Mouse (Mus musculus): ENCODE results near the gene Rpl3l. TPM values are rescaled to one million over a fixed set of nuclear protein-coding genes. Genes with fewer than 3 reads are reported as not detected.

Rpl3l gene
- polyA plus RNA-seq, 1 experiment from 2014 or later: 0.26 TPM

Other genes with a start within 250 kb of the Rpl3l start
- gene Mlst8, start 248.7 kb upstream of the Rpl3l start, polyA plus RNA-seq (2014; fragmentation: Nextera tagmentation; extraction: Ambion mirVana): 39.7 and 46.2 TPM in 2 replicates
- gene Caskin1, start 239.2 kb upstream of the Rpl3l start, polyA plus RNA-seq (2014; fragmentation: Nextera tagmentation; extraction: Ambion mirVana): 2.7 and 3.8 TPM in 2 replicates
- gene Traf7, start 199.9 kb upstream of the Rpl3l start, polyA plus RNA-seq (2014; fragmentation: Nextera tagmentation; extraction: Ambion mirVana): 87.6 and 97.3 TPM in 2 replicates
- gene Rab26, start 193.6 kb upstream of the Rpl3l start, polyA plus RNA-seq (2014; fragmentation: Nextera tagmentation; extraction: Ambion mirVana): 3.0 and 3.2 TPM in 2 replicates
- gene Pkd1, start 178.0 kb upstream of the Rpl3l start, polyA plus RNA-seq (2014; fragmentation: Nextera tagmentation; extraction: Ambion mirVana): 27.3 and 35.9 TPM in 2 replicates
- 57.1 and 57.7 TPM in 2 replicates for gene Tsc2, start 95.2 kb upstream of the Rpl3l start, polyA plus RNA-seq (2014; fragmentation: Nextera tagmentation; extraction: Ambion mirVana)
- 18.1 and 19.6 TPM in 2 replicates for gene Nthl1, start 95.1 kb upstream of the Rpl3l start, polyA plus RNA-seq (2014; fragmentation: Nextera tagmentation; extraction: Ambion mirVana)
- gene Slc9a3r2, start 77.5 kb upstream of the Rpl3l start, polyA plus RNA-seq (2014; fragmentation: Nextera tagmentation; extraction: Ambion mirVana): 44.9 and 47.7 TPM in 2 replicates
- gene Npw, start 69.4 kb upstream of the Rpl3l start, polyA plus RNA-seq (2014; fragmentation: Nextera tagmentation; extraction: Ambion mirVana): 0.42 and 0.90 TPM in 2 replicates
- gene Zfp598, start 58.1 kb upstream of the Rpl3l start, polyA plus RNA-seq (2014; fragmentation: Nextera tagmentation; extraction: Ambion mirVana): 24.8 and 26.5 TPM in 2 replicates
- gene Syngr3, start 37.9 kb upstream of the Rpl3l start, polyA plus RNA-seq (2014; fragmentation: Nextera tagmentation; extraction: Ambion mirVana): 5.6 and 6.3 TPM in 2 replicates
- gene Gfer, start 31.7 kb upstream of the Rpl3l start, polyA plus RNA-seq (2014; fragmentation: Nextera tagmentation; extraction: Ambion mirVana): 38.5 and 40.8 TPM in 2 replicates
- 3.2 and 3.8 TPM in 2 replicates for gene Noxo1, start 31.6 kb upstream of the Rpl3l start, polyA plus RNA-seq (2014; fragmentation: Nextera tagmentation; extraction: Ambion mirVana)
- gene Tbl3, start 20.2 kb upstream of the Rpl3l start, polyA plus RNA-seq (2014; fragmentation: Nextera tagmentation; extraction: Ambion mirVana): 67.8 and 72.1 TPM in 2 replicates
- gene Rnf151, start 9.8 kb upstream of the Rpl3l start, polyA plus RNA-seq (2014; fragmentation: Nextera tagmentation; extraction: Ambion mirVana): not detected in 2 replicates
- gene Rps2, start 9.7 kb upstream of the Rpl3l start, polyA plus RNA-seq (2014; fragmentation: Nextera tagmentation; extraction: Ambion mirVana): 1,483 and 1,587 TPM in 2 replicates
- 226 and 259 TPM in 2 replicates for gene Ndufb10, start 3.3 kb upstream of the Rpl3l start, polyA plus RNA-seq (2014; fragmentation: Nextera tagmentation; extraction: Ambion mirVana)
- gene Msrb1, start 8.8 kb downstream of the Rpl3l start, polyA plus RNA-seq (2014; fragmentation: Nextera tagmentation; extraction: Ambion mirVana): 40.3 and 41.3 TPM in 2 replicates
- gene Hs3st6, start 25.2 kb downstream of the Rpl3l start, polyA plus RNA-seq (2014; fragmentation: Nextera tagmentation; extraction: Ambion mirVana): 1.1 and 1.5 TPM in 2 replicates
- gene Meiob, start 76.5 kb downstream of the Rpl3l start, polyA plus RNA-seq (2014; fragmentation: Nextera tagmentation; extraction: Ambion mirVana): not detected in 2 replicates
- 31.7 and 35.2 TPM in 2 replicates for gene Hagh, start 112.3 kb downstream of the Rpl3l start, polyA plus RNA-seq (2014; fragmentation: Nextera tagmentation; extraction: Ambion mirVana)
- gene Fahd1, start 122.5 kb downstream of the Rpl3l start, polyA plus RNA-seq (2014; fragmentation: Nextera tagmentation; extraction: Ambion mirVana): 21.6 and 26.0 TPM in 2 replicates
- gene Igfals, start 138.2 kb downstream of the Rpl3l start, polyA plus RNA-seq (2014; fragmentation: Nextera tagmentation; extraction: Ambion mirVana): 1.1 and 1.5 TPM in 2 replicates
- gene Nubp2, start 158.5 kb downstream of the Rpl3l start, polyA plus RNA-seq (2014; fragmentation: Nextera tagmentation; extraction: Ambion mirVana): 48.1 and 49.0 TPM in 2 replicates
- gene Spsb3, start 158.8 kb downstream of the Rpl3l start, polyA plus RNA-seq (2014; fragmentation: Nextera tagmentation; extraction: Ambion mirVana): 32.9 and 36.4 TPM in 2 replicates
- gene Eme2, start 167.3 kb downstream of the Rpl3l start, polyA plus RNA-seq (2014; fragmentation: Nextera tagmentation; extraction: Ambion mirVana): 18.9 and 27.8 TPM in 2 replicates
- 84.7 and 85.6 TPM in 2 replicates for gene Mrps34, start 167.3 kb downstream of the Rpl3l start, polyA plus RNA-seq (2014; fragmentation: Nextera tagmentation; extraction: Ambion mirVana)
- gene Nme3, start 168.7 kb downstream of the Rpl3l start, polyA plus RNA-seq (2014; fragmentation: Nextera tagmentation; extraction: Ambion mirVana): 72.7 and 76.7 TPM in 2 replicates
- gene Mapk8ip3, start 209.2 kb downstream of the Rpl3l start, polyA plus RNA-seq (2014; fragmentation: Nextera tagmentation; extraction: Ambion mirVana): 40.9 and 42.9 TPM in 2 replicates
- 139 and 150 TPM in 2 replicates for gene Jpt2, start 232.9 kb downstream of the Rpl3l start, polyA plus RNA-seq (2014; fragmentation: Nextera tagmentation; extraction: Ambion mirVana)

All from stomach, embryonic 14.5 days (tissue).